Mouse (Mus musculus): ENCODE results near the gene Top3a.

- TF ChIP-seq POLR2A (IDR thresholded peaks at IDR 0.05; ENCODE audit: insufficient read length, low read depth) (no peak), E2F4 (IDR thresholded peaks at IDR 0.05; ENCODE audit: insufficient read depth) (no peak), TCF3 (IDR thresholded peaks at IDR 0.05; ENCODE audit: insufficient read length, low read depth) (no peak), MAX (IDR thresholded peaks at IDR 0.05; ENCODE audit: low read depth) (no peak), POLR2AphosphoS2 (IDR thresholded peaks at IDR 0.05; ENCODE audit: insufficient read length, low read depth) (no peak), USF1 (IDR thresholded peaks at IDR 0.05; ENCODE audit: low read depth) (no peak), MYOG (IDR thresholded peaks at IDR 0.05; ENCODE audit: control insufficient read depth in 1 of 3, insufficient read depth in 1 of 3, insufficient read length in 2 of 3, low read depth in 2 of 3) (no peak)
These were observed 15.5 kb downstream of the Top3a start for GRCm38 (mm10) chr11:60761681-60762080.

Measured in myocyte (in vitro differentiated cells).